In the genomic region with DNA sequence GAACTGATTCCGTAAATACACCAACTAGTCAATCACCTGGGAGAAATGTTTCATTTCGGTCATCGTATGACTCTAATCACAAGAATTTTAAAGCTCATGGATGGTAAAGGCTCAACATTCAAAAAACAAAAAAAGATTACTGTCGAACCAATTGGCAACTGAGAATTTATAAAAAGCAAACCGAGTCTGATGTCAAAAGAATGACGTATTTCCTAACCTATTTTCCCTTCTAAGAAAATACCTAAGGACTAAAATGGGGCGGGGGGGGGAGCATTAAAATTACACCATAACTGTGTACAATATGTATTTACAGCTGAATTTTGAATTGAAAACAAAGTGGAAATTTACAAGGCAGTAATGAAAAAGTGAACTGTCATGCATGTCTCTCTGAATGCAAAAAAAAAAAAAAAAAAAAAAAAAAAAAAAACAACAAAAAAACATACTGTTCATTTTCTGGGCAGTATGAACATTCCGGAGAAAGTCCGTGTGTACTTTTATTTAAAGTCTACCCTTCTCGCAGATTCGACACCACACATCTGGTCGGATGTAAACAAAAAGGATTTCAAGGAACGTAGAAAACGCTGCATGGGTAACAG, we compare ENCODE assay signal across 8 mouse cellular contexts. TPM values are rescaled to one million over a fixed set of nuclear protein-coding genes. Genes with fewer than 3 reads are reported as not detected.
A peak's percentile ranks its signal among the peaks of the same experiment; 100 is the strongest.
DNase-seq lines count a peak whose midpoint lies in the region; ATAC-seq and TF ChIP-seq lines count a peak whose summit lies in the region.

No protein-coding gene starts in this region.

- WGBS in kidney, postnatal 0 days, result 23% methylated on average over 14 of the region's 14 CpGs
- 24% methylated on average over 14 of the region's 14 CpGs for WGBS in hindbrain, embryonic 16.5 days
- 24% methylated on average over 14 of the region's 14 CpGs for WGBS in midbrain, postnatal 0 days

- no peaks in the 10 kb centered on the region for H3K27me3 ChIP-seq in kidney, postnatal 0 days (ENCODE audit: insufficient read depth, low read length)
- no peaks in the 10 kb centered on the region for H3K27me3 ChIP-seq in hindbrain, embryonic 16.5 days (replicated peaks; ENCODE audit: control insufficient read depth, insufficient read depth, low read length)
- H3K27me3 ChIP-seq in midbrain, postnatal 0 days (ENCODE audit: insufficient read depth, low read length), result no peaks in the 10 kb centered on the region

- no peaks in the 10 kb centered on the region for H3K9me3 ChIP-seq in kidney, postnatal 0 days (replicated peaks; ENCODE audit: low read length)
- no peaks in the 10 kb centered on the region for H3K9me3 ChIP-seq in hindbrain, embryonic 16.5 days (ENCODE audit: control insufficient read depth, low read length)
- no peaks in the 10 kb centered on the region for H3K9me3 ChIP-seq in midbrain, postnatal 0 days (ENCODE audit: low read length)

- TF ChIP-seq CTCF in kidney, postnatal 0 days (IDR thresholded peaks at IDR 0.05; ENCODE audit: low read depth), result no peak
- no peak for TF ChIP-seq CTCF in midbrain, postnatal 0 days (IDR thresholded peaks at IDR 0.05)

- DNase-seq in kidney, postnatal 0 days (ENCODE audit: low spot score), result no peak
- DNase-seq in kidney, postnatal 25 days, result no peak
- DNase-seq in brain, adult 2 months (ENCODE audit: low read depth, low spot score), result peak; percentile 27
- DNase-seq in midbrain, postnatal 0 days (ENCODE audit: low spot score), result no peak
- no peak for DNase-seq in embryo, embryonic 10.5 days (ENCODE audit: low spot score)
- DNase-seq in cerebellum, postnatal 10 days, result no peak
- DNase-seq in lung, adult 18-20 months, result no peak

- no peak for ATAC-seq in kidney, postnatal 0 days (replicated peaks; ENCODE audit: low FRiP score, low read depth)
- ATAC-seq in hindbrain, embryonic 16.5 days, result no peak
- no peak for ATAC-seq in midbrain, postnatal 0 days (ENCODE audit: low FRiP score)

- peak overlapping the region; percentile 87 for H3K27ac ChIP-seq in kidney, postnatal 0 days
- peak overlapping the region; percentile 90 for H3K27ac ChIP-seq in hindbrain, embryonic 16.5 days (ENCODE audit: low read depth, low read length)
- peak overlapping the region; percentile 87 for H3K27ac ChIP-seq in midbrain, postnatal 0 days (ENCODE audit: low read depth, low read length)

- peaks cover 12% of the 10 kb centered on the region for H3K36me3 ChIP-seq in kidney, postnatal 0 days (ENCODE audit: insufficient read depth, low read length)
- H3K36me3 ChIP-seq in hindbrain, embryonic 16.5 days (ENCODE audit: control insufficient read depth, insufficient read depth, low read length), result peaks cover 6% of the 10 kb centered on the region; the same call in 1 of the 2 replicates
- peaks cover 17% of the 10 kb centered on the region for H3K36me3 ChIP-seq in midbrain, postnatal 0 days (ENCODE audit: insufficient read depth, low read length)

- 0 out of 2 replicates have a peak, but pooled peaks cover 3% of the 10 kb centered on the region for H3K4me1 ChIP-seq in kidney, postnatal 0 days (replicated peaks; ENCODE audit: insufficient read depth, low read length)
- H3K4me1 ChIP-seq in hindbrain, embryonic 16.5 days (ENCODE audit: control insufficient read depth, insufficient read depth, low read depth, low read length), result peaks cover 8% of the 10 kb centered on the region
- no peaks in the 10 kb centered on the region for H3K4me1 ChIP-seq in midbrain, postnatal 0 days (ENCODE audit: insufficient read depth, low read length)

- H3K4me2 ChIP-seq in kidney, postnatal 0 days (ENCODE audit: low read length), result peak overlapping the region; percentile 53
- H3K4me2 ChIP-seq in hindbrain, embryonic 16.5 days (ENCODE audit: low read length), result peak overlapping the region; percentile 51
- peak overlapping the region; percentile 47 for H3K4me2 ChIP-seq in midbrain, postnatal 0 days (ENCODE audit: low read depth, low read length, poor library complexity, severe bottlenecking)

- H3K4me3 ChIP-seq in kidney, postnatal 0 days (replicated peaks; ENCODE audit: low read depth, low read length), result peak overlapping the region; percentile 44
- H3K4me3 ChIP-seq in hindbrain, embryonic 16.5 days (ENCODE audit: low read length), result peak overlapping the region; percentile 78
- H3K4me3 ChIP-seq in midbrain, postnatal 0 days (ENCODE audit: low read depth, low read length), result peak overlapping the region; percentile 73

- peak overlapping the region; percentile 61 for H3K9ac ChIP-seq in kidney, postnatal 0 days (ENCODE audit: low read depth, low read length)
- H3K9ac ChIP-seq in hindbrain, embryonic 16.5 days (ENCODE audit: low read depth, low read length), result peak overlapping the region; percentile 82
- peak overlapping the region; percentile 83 for H3K9ac ChIP-seq in midbrain, postnatal 0 days (replicated peaks; ENCODE audit: low read length, poor library complexity, severe bottlenecking)

RNA-seq across cellular contexts. Expression of a gene that starts 0.6 kb away (rescaled TPM):
- polyA plus RNA-seq in kidney, postnatal 0 days (2015; fragmentation: Nextera tagmentation; extraction: Ambion mirVana), result 32.4 and 33.1 TPM in 2 replicates
- 34.4 and 41.6 TPM in 2 replicates for polyA plus RNA-seq in hindbrain, embryonic 16.5 days (2015; fragmentation: Nextera tagmentation; extraction: Ambion mirVana)
- 36.9 and 38.3 TPM in 2 replicates for total RNA-seq in midbrain, postnatal 0 days (2014; rRNA removed)
- 25.4 and 27.7 TPM in 2 replicates for polyA plus RNA-seq in midbrain, postnatal 0 days (2015; fragmentation: Nextera tagmentation; extraction: Ambion mirVana)

RNA-seq across cellular contexts. Expression of a gene that starts 15.6 kb away (rescaled TPM):
- polyA plus RNA-seq in kidney, postnatal 0 days (2015; fragmentation: Nextera tagmentation; extraction: Ambion mirVana), result 17.1 and 18.0 TPM in 2 replicates
- 9.1 and 10.0 TPM in 2 replicates for polyA plus RNA-seq in hindbrain, embryonic 16.5 days (2015; fragmentation: Nextera tagmentation; extraction: Ambion mirVana)
- total RNA-seq in midbrain, postnatal 0 days (2014; rRNA removed), result 11.4 and 14.3 TPM in 2 replicates
- 9.4 and 9.8 TPM in 2 replicates for polyA plus RNA-seq in midbrain, postnatal 0 days (2015; fragmentation: Nextera tagmentation; extraction: Ambion mirVana)

RNA-seq across cellular contexts. Expression of a gene that starts 31.2 kb away (rescaled TPM):
- polyA plus RNA-seq in kidney, postnatal 0 days (2015; fragmentation: Nextera tagmentation; extraction: Ambion mirVana), result 403 and 438 TPM in 2 replicates
- polyA plus RNA-seq in hindbrain, embryonic 16.5 days (2015; fragmentation: Nextera tagmentation; extraction: Ambion mirVana), result 412 and 495 TPM in 2 replicates
- total RNA-seq in midbrain, postnatal 0 days (2014; rRNA removed), result 240 and 266 TPM in 2 replicates
- polyA plus RNA-seq in midbrain, postnatal 0 days (2015; fragmentation: Nextera tagmentation; extraction: Ambion mirVana), result 454 and 461 TPM in 2 replicates
